Mouse (Mus musculus) embryonic facial prominence, embryonic 11.5 days (tissue): ENCODE measurements around the gene Slc5a5. TPM values are rescaled to one million over a fixed set of nuclear protein-coding genes. Genes with fewer than 3 reads are reported as not detected.

Source experiments
- microRNA counts: library from miRNA; unstranded; fragments of <30 nt; microRNA quantifications from one replicate; lab custom pipeline; 2016
- microRNA-seq: library from miRNA; unstranded; fragments of <30 nt; microRNA quantifications from one replicate; pipeline ENCODE4, GENCODE M21; 2016; ENCODE audit warnings: borderline number of aligned reads
- polyA plus RNA-seq: library from polyadenylated mRNA; unstranded; fragments of >200 nt; fragmentation: Nextera tagmentation; extraction: Ambion mirVana; gene quantifications from 2 replicates; pipeline ENCODE4 v1.2.1, GENCODE M21; 2014

The Slc5a5 gene
- polyA plus RNA-seq, 1 experiment from 2014 or later: 0.27 TPM

MicroRNAs within 50 kb of the gene (microRNA counts, 519-probe panel; counts per million panel counts)
- microRNA mmu-miR-1969 (lab: Ali Mortazavi, UCI): not detected

Small RNAs within 50 kb of the gene (microRNA-seq; reads per million reads assigned to microRNA genes)
- gene Mir1969 (5.2 reads per million, percentile 4 among the genes with 10 or more reads in this experiment), gene Mir7067 (1.4 reads per million)

Other genes starting within 250 kb of the Slc5a5 start
- 59.8 and 71.3 TPM in 2 replicates for gene Pgpep1, start 232.4 kb downstream of the Slc5a5 start, polyA plus RNA-seq
- 323 and 334 TPM in 2 replicates for gene Lsm4, start 219.5 kb downstream of the Slc5a5 start, polyA plus RNA-seq
- 94.2 and 104 TPM in 2 replicates for gene Jund, start 193.8 kb downstream of the Slc5a5 start, polyA plus RNA-seq
- not detected in 2 replicates for gene Iqcn, start 189.3 kb downstream of the Slc5a5 start, polyA plus RNA-seq
- gene Gm3336, start 174.2 kb downstream of the Slc5a5 start, polyA plus RNA-seq: not detected in 2 replicates
- 0.06 and 0.20 TPM in 2 replicates for gene Pde4c, start 169.0 kb downstream of the Slc5a5 start, polyA plus RNA-seq
- 24.8 and 31.6 TPM in 2 replicates for gene Rab3a, start 138.1 kb downstream of the Slc5a5 start, polyA plus RNA-seq
- gene Mpv17l2, start 131.8 kb downstream of the Slc5a5 start, polyA plus RNA-seq: 25.8 and 33.5 TPM in 2 replicates
- 30.1 and 33.4 TPM in 2 replicates for gene Pik3r2, start 116.0 kb downstream of the Slc5a5 start, polyA plus RNA-seq
- 8.3 and 9.7 TPM in 2 replicates for gene Mast3, start 87.7 kb downstream of the Slc5a5 start, polyA plus RNA-seq
- gene Il12rb1, start 84.3 kb downstream of the Slc5a5 start, polyA plus RNA-seq: 0.10 TPM in 1 of 2 replicates, not detected in the other
- gene Arrdc2, start 53.0 kb downstream of the Slc5a5 start, polyA plus RNA-seq: 5.1 and 5.3 TPM in 2 replicates
- 2.9 and 4.0 TPM in 2 replicates for gene Kcnn1, start 29.5 kb downstream of the Slc5a5 start, polyA plus RNA-seq
- 149 and 150 TPM in 2 replicates for gene Ccdc124, start 18.8 kb downstream of the Slc5a5 start, polyA plus RNA-seq
- gene Rpl18a, start 4.7 kb upstream of the Slc5a5 start, polyA plus RNA-seq: 3,270 and 3,568 TPM in 2 replicates
- 24.9 and 32.5 TPM in 2 replicates for gene Map1s, start 13.2 kb upstream of the Slc5a5 start, polyA plus RNA-seq